In the genomic region with DNA sequence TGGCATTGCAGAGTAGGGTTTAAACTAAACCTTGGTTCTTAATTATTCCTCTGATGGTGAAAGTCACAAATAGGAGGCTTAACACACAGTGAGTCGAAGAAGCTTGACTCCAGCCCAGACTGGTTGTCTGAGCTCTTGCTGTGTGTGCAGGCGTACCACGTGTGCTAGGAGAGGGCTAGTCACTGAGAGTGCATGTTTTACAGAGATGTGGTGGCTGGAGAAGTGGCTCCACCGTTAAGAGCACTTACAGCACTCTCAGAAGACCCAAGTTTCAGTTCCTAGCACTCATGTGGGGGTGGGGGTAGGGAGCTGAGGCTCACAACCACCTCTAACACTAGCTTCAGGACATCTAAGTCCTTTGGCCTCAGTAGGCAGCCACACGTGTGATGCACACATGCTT, we compare ENCODE assay signal across 23 mouse cellular contexts.
"Had no signal": no experiment of that assay in that cellular context is flagged by ENCODE, and none has a peak within 500 bp of the region (broad histone marks: within the 10 kb centered on the region; RNA-seq: fewer than 3 reads in every experiment).

No protein-coding gene starts in this region.

- DNase-seq: forebrain, postnatal 0 days; gastrocnemius, postnatal 14 days; gastrocnemius, postnatal 36 days; heart, adult 2 months; heart, postnatal 14 days; heart, postnatal 4 days; kidney, adult 11 months; kidney, adult 2 months; kidney, adult 9 months; kidney, postnatal 14 days; kidney, postnatal 36 days; layer of hippocampus, adult 9-11 months; layer of hippocampus, postnatal 36 days; left cerebral cortex, postnatal 4 days had no signal

- H3K27me3 ChIP-seq: heart, embryonic 13.5 days; heart, embryonic 15.5 days; hindbrain, embryonic 13.5 days; hindbrain, embryonic 15.5 days; kidney, embryonic 15.5 days; limb, embryonic 13.5 days had no signal

- H3K9me3 ChIP-seq: heart, embryonic 13.5 days; heart, embryonic 15.5 days; hindbrain, embryonic 13.5 days; hindbrain, embryonic 15.5 days; kidney, embryonic 15.5 days; limb, embryonic 13.5 days had no signal

- H3K4me3 ChIP-seq: heart, adult 2 months; heart, embryonic 13.5 days; heart, embryonic 15.5 days; hindbrain, embryonic 13.5 days; hindbrain, embryonic 15.5 days; kidney, embryonic 15.5 days; limb, embryonic 13.5 days had no signal

- H3K36me3 ChIP-seq: heart, embryonic 15.5 days had no signal

- H3K9ac ChIP-seq: forebrain, postnatal 0 days; heart, embryonic 13.5 days; heart, embryonic 15.5 days; hindbrain, embryonic 13.5 days; hindbrain, embryonic 15.5 days; kidney, embryonic 15.5 days; limb, embryonic 13.5 days had no signal

- H3K4me2 ChIP-seq: heart, embryonic 11.5 days; heart, embryonic 13.5 days; heart, embryonic 15.5 days; hindbrain, embryonic 13.5 days; hindbrain, embryonic 15.5 days; kidney, embryonic 15.5 days; limb, embryonic 13.5 days had no signal

- H3K27ac ChIP-seq: heart, adult 2 months; heart, embryonic 13.5 days; heart, embryonic 15.5 days; hindbrain, embryonic 13.5 days; hindbrain, embryonic 15.5 days; hindbrain, postnatal 0 days; kidney, embryonic 15.5 days; kidney, postnatal 0 days; limb, embryonic 13.5 days had no signal

- ATAC-seq: forebrain, postnatal 0 days; hindbrain, postnatal 0 days had no signal
